Mouse (Mus musculus): ENCODE data around the gene Bloc1s2. TPM values are rescaled to one million over a fixed set of nuclear protein-coding genes. Genes with fewer than 3 reads are reported as not detected.
"Not testable (repeated sequence)": the region's sequence is repeated elsewhere in the genome, so short reads cannot be mapped to it uniquely, and the experiment has no call there.

The Bloc1s2 gene
- polyA plus RNA-seq, 1 experiment from 2014 or later, result 173 TPM

DNA sequence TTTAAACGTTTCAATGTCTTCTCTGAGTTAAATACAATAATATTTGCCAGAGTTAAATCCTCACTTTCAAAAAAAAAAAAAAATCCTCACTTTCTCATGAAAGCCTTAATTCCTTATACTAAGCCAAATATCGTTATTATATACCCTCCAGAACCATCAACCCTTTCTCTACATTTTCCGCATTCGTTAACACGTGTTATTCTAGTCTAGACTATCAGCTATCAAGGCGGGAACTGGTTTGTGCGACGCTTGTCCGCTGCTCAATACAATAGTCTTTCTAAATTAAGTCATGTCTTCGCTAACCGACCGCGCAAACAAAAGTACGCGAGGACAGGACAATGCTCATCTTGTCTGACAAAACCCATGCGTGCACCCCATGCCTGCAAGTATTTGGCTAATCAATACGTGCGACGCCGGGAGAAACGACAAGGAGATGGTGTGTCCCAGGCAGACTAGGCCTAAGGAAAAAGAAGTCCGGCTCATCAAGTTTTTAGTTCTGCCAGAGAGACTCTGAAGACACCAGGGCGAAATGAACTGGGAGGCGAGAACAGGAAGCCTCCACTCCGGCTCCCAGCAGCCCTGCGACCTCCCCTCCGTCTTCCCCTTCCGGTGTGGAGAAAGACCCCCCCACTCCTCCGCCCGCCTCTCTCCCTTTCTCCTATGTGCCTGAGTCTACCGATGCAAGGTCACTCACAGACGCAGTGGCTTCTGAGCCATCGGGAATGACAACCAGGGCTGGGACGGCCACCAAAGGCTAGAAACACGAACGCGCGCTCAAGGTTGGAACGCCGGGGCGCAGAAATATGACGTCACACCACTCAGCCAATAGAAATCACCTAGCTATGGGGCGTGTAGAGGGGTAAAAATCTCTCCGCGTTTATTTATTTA lies 10.9 kb downstream of the Bloc1s2 start, which contains the start of gene Cwf19l1:
Cwf19l1 (minus strand) TSS at position 805 of the 888 bp plus-strand sequence.
- H3K9ac ChIP-seq, result peak within 1 kb of the TSS; percentile 81
- H3K27me3 ChIP-seq (ENCODE audit: control insufficient read depth, insufficient read depth, low read length), result no peaks in the 10 kb centered on the region
- WGBS, result under 1% methylated on average over 43 of the region's 45 CpGs
- H3K27ac ChIP-seq, result peak within 1 kb of the TSS; percentile 97
- peak; percentile 97 for DNase-seq (ENCODE audit: low spot score)
- no peaks in the 10 kb centered on the region for H3K9me3 ChIP-seq (ENCODE audit: control insufficient read depth, low read length)
- H3K4me3 ChIP-seq (replicated peaks; ENCODE audit: low read length), result peak within 1 kb of the TSS; percentile 56
- peak; percentile 90 for ATAC-seq (ENCODE audit: low FRiP score)
- H3K36me3 ChIP-seq (replicated peaks; ENCODE audit: control insufficient read depth, insufficient read depth), result peaks cover 46% of the 10 kb centered on the region
- peak within 1 kb of the TSS; percentile 88 for H3K4me2 ChIP-seq (replicated peaks)
- peaks cover 10% of the 10 kb centered on the region for H3K4me1 ChIP-seq (replicated peaks; ENCODE audit: control insufficient read depth, insufficient read depth, low read length)

GRCm38 (mm10) chr19:44132917-44133316 lies 13.3 kb downstream of the Bloc1s2 start:
- H3K4me3 ChIP-seq (replicated peaks; ENCODE audit: low read length), result no peak overlapping the region
- no peaks in the 10 kb centered on the region for H3K9me3 ChIP-seq (ENCODE audit: control insufficient read depth, low read length)
- peaks cover 10% of the 10 kb centered on the region for H3K4me1 ChIP-seq (replicated peaks; ENCODE audit: control insufficient read depth, insufficient read depth, low read length)
- H3K27me3 ChIP-seq (ENCODE audit: control insufficient read depth, insufficient read depth, low read length), result no peaks in the 10 kb centered on the region
- DNase-seq (ENCODE audit: low spot score) (no peak), ATAC-seq (ENCODE audit: low FRiP score) (no peak)
- no peak overlapping the region for H3K9ac ChIP-seq
- no peak overlapping the region for H3K4me2 ChIP-seq (replicated peaks)
- peaks cover 46% of the 10 kb centered on the region for H3K36me3 ChIP-seq (replicated peaks; ENCODE audit: control insufficient read depth, insufficient read depth)
- WGBS, result 92% methylated on average over 5 of the region's 5 CpGs
- H3K27ac ChIP-seq, result no peak overlapping the region

- Histone ChIP-seq H3K4me2 (replicated peaks) (no peak overlapping the region), H3K36me3 (replicated peaks; ENCODE audit: control insufficient read depth, insufficient read depth) (peaks cover 83% of the 10 kb centered on the region), H3K9me3 (ENCODE audit: control insufficient read depth, low read length) (no peaks in the 10 kb centered on the region), H3K4me3 (replicated peaks; ENCODE audit: low read length) (no peak overlapping the region), H3K4me1 (replicated peaks; ENCODE audit: control insufficient read depth, insufficient read depth, low read length) (no peaks in the 10 kb centered on the region), H3K27ac (no peak overlapping the region), H3K27me3 (ENCODE audit: control insufficient read depth, insufficient read depth, low read length) (no peaks in the 10 kb centered on the region), H3K9ac (no peak overlapping the region)
- ATAC-seq (ENCODE audit: low FRiP score) (no peak), DNase-seq (ENCODE audit: low spot score) (no peak)
- 91% methylated on average over 2 of the region's 2 CpGs for WGBS
These were observed 17.7 kb downstream of the Bloc1s2 start for GRCm38 (mm10) chr19:44128560-44128959.

- DNase-seq (ENCODE audit: low spot score), result no peak
- Histone ChIP-seq H3K4me3 (replicated peaks; ENCODE audit: low read length) (no peak overlapping the region), H3K4me2 (replicated peaks) (no peak overlapping the region), H3K9ac (no peak overlapping the region), H3K4me1 (replicated peaks; ENCODE audit: control insufficient read depth, insufficient read depth, low read length) (no peaks in the 10 kb centered on the region), H3K9me3 (ENCODE audit: control insufficient read depth, low read length) (no peaks in the 10 kb centered on the region), H3K27ac (no peak overlapping the region), H3K27me3 (ENCODE audit: control insufficient read depth, insufficient read depth, low read length) (no peaks in the 10 kb centered on the region), H3K36me3 (replicated peaks; ENCODE audit: control insufficient read depth, insufficient read depth) (peaks cover 89% of the 10 kb centered on the region)
- ATAC-seq (ENCODE audit: low FRiP score), result no peak
- WGBS, result 96% methylated on average over 10 of the region's 10 CpGs
These were observed 18.3 kb downstream of the Bloc1s2 start for GRCm38 (mm10) chr19:44127729-44128497.

DNA sequence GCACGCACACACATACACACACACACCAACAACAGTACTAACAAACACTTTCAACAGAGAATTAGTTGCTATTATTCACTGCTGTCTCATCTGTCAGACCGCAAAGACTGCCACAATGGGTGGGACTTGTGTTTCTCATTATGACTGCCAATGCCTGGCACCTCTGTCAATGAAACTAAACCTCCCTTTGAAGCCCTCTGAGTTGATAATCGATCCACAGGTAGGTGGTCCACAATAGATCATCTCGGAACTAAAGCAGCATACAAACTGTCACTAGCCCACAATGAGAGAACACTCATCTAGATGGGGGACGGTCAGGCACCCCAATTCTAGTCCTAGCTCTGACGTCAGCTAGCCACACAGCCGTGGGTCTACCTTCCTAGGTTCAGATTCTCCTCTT lies 25.1 kb downstream of the Bloc1s2 start:
- no peaks in the 10 kb centered on the region for H3K9me3 ChIP-seq (ENCODE audit: control insufficient read depth, low read length)
- H3K27ac ChIP-seq, result no peak overlapping the region
- H3K4me3 ChIP-seq (replicated peaks; ENCODE audit: low read length), result no peak overlapping the region
- H3K27me3 ChIP-seq (ENCODE audit: control insufficient read depth, insufficient read depth, low read length), result no peaks in the 10 kb centered on the region
- no peaks in the 10 kb centered on the region for H3K4me1 ChIP-seq (replicated peaks; ENCODE audit: control insufficient read depth, insufficient read depth, low read length)
- no peak overlapping the region for H3K9ac ChIP-seq
- DNase-seq (ENCODE audit: low spot score) (no peak), ATAC-seq (ENCODE audit: low FRiP score) (no peak)
- WGBS, result 86% methylated on average over 7 of the region's 7 CpGs
- H3K36me3 ChIP-seq (replicated peaks; ENCODE audit: control insufficient read depth, insufficient read depth), result peaks cover 91% of the 10 kb centered on the region
- H3K4me2 ChIP-seq (replicated peaks), result no peak overlapping the region

DNA sequence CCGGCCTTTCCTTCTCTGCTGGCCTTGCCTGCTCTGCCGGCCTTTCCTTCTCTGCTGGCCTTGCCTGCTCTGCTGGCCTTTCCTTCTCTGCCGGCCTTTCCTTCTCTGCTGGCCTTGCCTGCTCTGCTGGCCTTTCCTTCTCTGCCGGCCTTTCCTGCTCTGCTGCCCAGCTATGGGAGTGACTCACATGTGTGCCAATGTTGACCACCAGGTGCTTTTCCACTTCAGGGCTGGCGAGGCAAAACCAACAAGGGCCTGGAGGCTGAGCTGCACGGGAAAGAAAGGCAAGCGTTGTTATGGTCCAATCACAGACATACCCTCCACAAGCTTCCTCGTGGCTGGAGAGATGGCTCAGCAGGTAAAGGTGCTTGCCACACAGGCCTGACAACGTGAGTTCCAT lies 25.6 kb downstream of the Bloc1s2 start:
- not testable (repeated sequence) for H3K27ac ChIP-seq; H3K9me3 ChIP-seq (ENCODE audit: control insufficient read depth, low read length); H3K27me3 ChIP-seq (ENCODE audit: control insufficient read depth, insufficient read depth, low read length); H3K4me3 ChIP-seq (replicated peaks; ENCODE audit: low read length); ATAC-seq (ENCODE audit: low FRiP score); H3K9ac ChIP-seq; H3K4me2 ChIP-seq (replicated peaks); H3K4me1 ChIP-seq (replicated peaks; ENCODE audit: control insufficient read depth, insufficient read depth, low read length); DNase-seq (ENCODE audit: low spot score)
- WGBS, result 89% methylated on average over 7 of the region's 9 CpGs
- H3K36me3 ChIP-seq (replicated peaks; ENCODE audit: control insufficient read depth, insufficient read depth), result peaks cover 96% of the 10 kb centered on the region

DNA sequence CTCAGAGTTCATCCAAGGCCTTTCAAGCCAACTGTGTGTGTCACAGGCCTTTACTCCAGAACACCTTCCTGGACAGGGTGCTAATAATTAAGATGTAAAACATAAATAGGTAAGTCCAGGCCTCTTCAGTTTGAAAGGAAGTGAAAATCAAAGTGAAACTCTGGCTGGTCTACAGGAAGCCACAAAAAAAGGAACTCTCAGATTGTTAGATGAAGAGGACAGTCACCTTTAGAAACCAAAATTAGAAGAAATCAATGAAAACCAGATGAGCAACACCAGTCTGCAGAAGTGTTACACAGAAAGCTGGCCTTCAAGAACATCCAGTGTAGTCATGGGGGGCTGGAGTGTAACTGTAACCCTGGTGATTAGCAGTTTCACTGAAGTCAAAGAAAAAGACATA lies 28.5 kb downstream of the Bloc1s2 start:
- Histone ChIP-seq H3K4me2 (replicated peaks) (no peak overlapping the region), H3K27me3 (ENCODE audit: control insufficient read depth, insufficient read depth, low read length) (no peaks in the 10 kb centered on the region), H3K9ac (no peak overlapping the region), H3K4me3 (replicated peaks; ENCODE audit: low read length) (no peak overlapping the region), H3K36me3 (replicated peaks; ENCODE audit: control insufficient read depth, insufficient read depth) (peaks cover 94% of the 10 kb centered on the region), H3K27ac (no peak overlapping the region), H3K4me1 (replicated peaks; ENCODE audit: control insufficient read depth, insufficient read depth, low read length) (no peaks in the 10 kb centered on the region), H3K9me3 (ENCODE audit: control insufficient read depth, low read length) (no peaks in the 10 kb centered on the region)
- no peak for DNase-seq (ENCODE audit: low spot score)
- no peak for ATAC-seq (ENCODE audit: low FRiP score)

DNA sequence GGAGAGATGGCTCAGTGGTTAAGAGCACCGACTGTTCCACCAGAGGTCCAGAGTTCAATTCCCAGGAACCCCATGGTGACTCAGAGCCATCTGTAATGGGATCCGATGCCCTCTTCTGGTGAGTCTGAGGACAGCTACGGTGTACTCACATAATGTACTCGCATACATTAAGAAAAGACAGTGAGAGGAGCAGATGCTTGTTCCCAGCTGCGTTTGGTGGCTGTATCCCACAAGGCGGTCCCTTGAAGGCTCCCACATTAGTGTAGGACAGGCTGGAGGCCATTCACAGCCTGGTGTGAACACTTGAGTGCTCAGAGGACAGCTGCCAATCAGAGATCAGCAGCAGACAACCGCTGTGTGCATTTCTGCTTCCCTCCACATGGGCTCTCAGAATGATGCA lies 34.5 kb downstream of the Bloc1s2 start:
- no peak for ATAC-seq (ENCODE audit: low FRiP score)

DNA sequence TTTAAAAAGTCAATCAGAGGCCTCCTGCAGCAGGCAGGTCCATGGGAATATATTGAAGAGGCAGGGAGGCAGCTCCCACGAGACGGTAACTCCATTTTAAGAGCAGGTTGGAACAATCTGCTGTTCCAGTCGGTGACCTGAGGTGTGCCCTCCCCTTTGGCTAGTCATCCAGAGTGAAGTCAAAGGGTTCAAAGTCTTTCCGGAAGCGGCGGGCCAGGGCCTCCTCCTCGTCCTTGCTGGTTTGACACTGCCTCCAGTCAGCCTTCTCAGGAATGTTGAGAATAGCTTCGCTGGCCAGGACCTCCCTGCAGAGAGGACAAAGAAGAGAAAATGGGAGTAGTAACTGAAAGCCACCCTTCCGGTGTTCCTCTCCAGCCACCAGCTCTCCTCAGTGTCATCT lies 35.9 kb downstream of the Bloc1s2 start:
- H3K27ac ChIP-seq, result no peak overlapping the region
- H3K4me1 ChIP-seq (replicated peaks; ENCODE audit: control insufficient read depth, insufficient read depth, low read length), result peaks cover 14% of the 10 kb centered on the region
- no peaks in the 10 kb centered on the region for H3K27me3 ChIP-seq (ENCODE audit: control insufficient read depth, insufficient read depth, low read length)
- WGBS, result 89% methylated on average over 9 of the region's 9 CpGs
- no peaks in the 10 kb centered on the region for H3K9me3 ChIP-seq (ENCODE audit: control insufficient read depth, low read length)
- no peak overlapping the region for H3K4me2 ChIP-seq (replicated peaks)
- no peak overlapping the region for H3K4me3 ChIP-seq (replicated peaks; ENCODE audit: low read length)
- H3K9ac ChIP-seq, result no peak overlapping the region
- ATAC-seq (ENCODE audit: low FRiP score) (no peak), DNase-seq (ENCODE audit: low spot score) (no peak)
- H3K36me3 ChIP-seq (replicated peaks; ENCODE audit: control insufficient read depth, insufficient read depth), result peaks cover 52% of the 10 kb centered on the region

More for the DNA sequence above, 34.5 kb downstream of the Bloc1s2 start:
- H3K4me3 ChIP-seq (replicated peaks; ENCODE audit: low read length), result no peak overlapping the region
- WGBS, result 44% methylated on average over 7 of the region's 7 CpGs
- H3K9me3 ChIP-seq (ENCODE audit: control insufficient read depth, low read length), result no peaks in the 10 kb centered on the region
- H3K36me3 ChIP-seq (replicated peaks; ENCODE audit: control insufficient read depth, insufficient read depth), result peaks cover 64% of the 10 kb centered on the region
- peaks cover 6% of the 10 kb centered on the region; the same call in 1 of the 2 replicates for H3K4me1 ChIP-seq (replicated peaks; ENCODE audit: control insufficient read depth, insufficient read depth, low read length)
- no peak overlapping the region for H3K9ac ChIP-seq
- DNase-seq (ENCODE audit: low spot score), result no peak
- no peaks in the 10 kb centered on the region for H3K27me3 ChIP-seq (ENCODE audit: control insufficient read depth, insufficient read depth, low read length)
- H3K4me2 ChIP-seq (replicated peaks), result no peak overlapping the region
- no peak overlapping the region for H3K27ac ChIP-seq
